ENCODE assay signal across 16 mouse cellular contexts in the genomic region with DNA sequence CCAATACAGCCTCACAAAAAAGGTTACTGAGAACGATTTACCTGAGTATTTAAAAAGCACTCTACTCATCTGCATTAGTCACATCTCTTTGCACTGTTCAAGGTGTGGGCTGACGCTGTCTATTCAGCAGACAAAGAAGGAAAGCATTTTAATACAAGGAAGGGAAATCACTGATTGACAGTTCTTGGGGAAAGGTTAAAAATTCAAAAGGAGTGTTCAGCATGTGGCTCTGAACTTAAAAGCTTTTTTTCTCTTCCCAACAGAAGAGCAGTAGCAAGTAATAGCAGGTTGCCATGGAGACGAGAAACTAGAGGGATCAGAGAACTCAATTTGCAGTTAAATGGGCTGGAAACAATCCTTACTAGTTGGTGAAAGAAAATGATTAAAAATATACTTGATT.
A peak's percentile ranks its signal among the peaks of the same experiment; 100 is the strongest.
DNase-seq lines count a peak whose midpoint lies in the region; ATAC-seq and TF ChIP-seq lines count a peak whose summit lies in the region.
"Had no signal": no experiment of that assay in that cellular context is flagged by ENCODE, and none has a peak within 500 bp of the region (broad histone marks: within the 10 kb centered on the region; RNA-seq: fewer than 3 reads in every experiment).

No protein-coding gene starts in this region.

- peak; percentile 76 for ATAC-seq in forebrain, embryonic 13.5 days
- peak; percentile 77 for ATAC-seq in midbrain, embryonic 15.5 days (replicated peaks)
- no peak for ATAC-seq in kidney, embryonic 16.5 days (ENCODE audit: low FRiP score, low TSS enrichment)
- ATAC-seq: inflammation-experienced regulatory T-cells, adult 6 months had no signal

- peak; percentile 44 for DNase-seq in layer of hippocampus, adult 9-11 months
- no peak for DNase-seq in layer of hippocampus, postnatal 25 days (ENCODE audit: extremely low spot score in 1 of 2, low spot score in 1 of 2)
- peak; percentile 93 for DNase-seq in brain, embryonic 14.5 days (ENCODE audit: low read depth)
- no peak for DNase-seq in spleen, adult 12 weeks (ENCODE audit: low spot score)
- no peak for DNase-seq in cerebellum, postnatal 10 days
- DNase-seq: adrenal gland, postnatal 25 days; cerebellum, adult 11-12 months; lung, adult 2 months; right cerebral cortex, postnatal 4 days had no signal

- no peak for TF ChIP-seq CTCF in brain, embryonic 14.5 days (IDR thresholded peaks at IDR 0.05; ENCODE audit: borderline replicate concordance, extremely low read depth, insufficient read depth, insufficient read length)

- H3K4me1 ChIP-seq in forebrain, embryonic 13.5 days: peaks cover 51% of the 10 kb centered on the region
- peaks cover 44% of the 10 kb centered on the region for H3K4me1 ChIP-seq in midbrain, embryonic 15.5 days
- peaks cover 10% of the 10 kb centered on the region; the same call in 1 of the 2 replicates for H3K4me1 ChIP-seq in kidney, embryonic 16.5 days (ENCODE audit: insufficient read depth, low read length)
- H3K4me1 ChIP-seq: embryonic facial prominence, embryonic 13.5 days; megakaryocyte, embryonic 14.5 days had no signal

- no peak overlapping the region for H3K4me3 ChIP-seq in forebrain, embryonic 13.5 days
- no peak overlapping the region for H3K4me3 ChIP-seq in midbrain, embryonic 15.5 days
- H3K4me3 ChIP-seq in kidney, embryonic 16.5 days (ENCODE audit: low read length): no peak overlapping the region
- H3K4me3 ChIP-seq: embryonic facial prominence, embryonic 13.5 days; megakaryocyte, embryonic 14.5 days had no signal

- H3K9ac ChIP-seq in forebrain, embryonic 13.5 days: no peak overlapping the region
- H3K9ac ChIP-seq in midbrain, embryonic 15.5 days: no peak overlapping the region
- H3K9ac ChIP-seq in kidney, embryonic 16.5 days (replicated peaks; ENCODE audit: low read length): no peak overlapping the region
- H3K9ac ChIP-seq: embryonic facial prominence, embryonic 13.5 days had no signal

- H3K27ac ChIP-seq in forebrain, embryonic 13.5 days: peak overlapping the region; percentile 65
- peak overlapping the region; percentile 85 for H3K27ac ChIP-seq in midbrain, embryonic 15.5 days
- H3K27ac ChIP-seq in kidney, embryonic 16.5 days (ENCODE audit: low read length): no peak overlapping the region
- H3K27ac ChIP-seq: embryonic facial prominence, embryonic 13.5 days had no signal

- no peaks in the 10 kb centered on the region for H3K9me3 ChIP-seq in forebrain, embryonic 13.5 days (replicated peaks)
- H3K9me3 ChIP-seq in midbrain, embryonic 15.5 days: no peaks in the 10 kb centered on the region
- H3K9me3 ChIP-seq in kidney, embryonic 16.5 days (ENCODE audit: low read length): no peaks in the 10 kb centered on the region
- H3K9me3 ChIP-seq: embryonic facial prominence, embryonic 13.5 days; megakaryocyte, embryonic 14.5 days had no signal

- H3K4me2 ChIP-seq in forebrain, embryonic 13.5 days: 0 out of 2 replicates have a peak overlapping the region, but pooled peaks have one; percentile 5
- no peak overlapping the region for H3K4me2 ChIP-seq in midbrain, embryonic 15.5 days
- no peak overlapping the region for H3K4me2 ChIP-seq in kidney, embryonic 16.5 days (replicated peaks; ENCODE audit: low read depth, low read length)
- H3K4me2 ChIP-seq: embryonic facial prominence, embryonic 13.5 days; heart, embryonic 11.5 days had no signal

- H3K36me3 ChIP-seq in forebrain, embryonic 13.5 days (ENCODE audit: poor library complexity, severe bottlenecking): 0 out of 2 replicates have a peak, but pooled peaks cover 7% of the 10 kb centered on the region
- H3K36me3 ChIP-seq in midbrain, embryonic 15.5 days (replicated peaks): no peaks in the 10 kb centered on the region
- 0 out of 2 replicates have a peak, but pooled peaks cover 3% of the 10 kb centered on the region for H3K36me3 ChIP-seq in kidney, embryonic 16.5 days (ENCODE audit: insufficient read depth, low read length)
- H3K36me3 ChIP-seq: embryonic facial prominence, embryonic 13.5 days had no signal

- 4% methylated on average over 3 of the region's 3 CpGs for WGBS in forebrain, embryonic 13.5 days
- 8% methylated on average over 3 of the region's 3 CpGs for WGBS in midbrain, embryonic 15.5 days
- 55% methylated on average over 3 of the region's 3 CpGs for whole genome bisulfite sequencing in kidney, embryonic 16.5 days

- H3K27me3 ChIP-seq in forebrain, embryonic 13.5 days: no peaks in the 10 kb centered on the region
- no peaks in the 10 kb centered on the region for H3K27me3 ChIP-seq in midbrain, embryonic 15.5 days (replicated peaks)
- H3K27me3 ChIP-seq in kidney, embryonic 16.5 days (ENCODE audit: insufficient read depth, low read length): no peaks in the 10 kb centered on the region
- H3K27me3 ChIP-seq: embryonic facial prominence, embryonic 13.5 days; megakaryocyte, embryonic 14.5 days had no signal

- no peak for TF ChIP-seq POLR2A in brain, embryonic 14.5 days (IDR thresholded peaks at IDR 0.05; ENCODE audit: borderline replicate concordance, extremely low read depth, insufficient read depth, insufficient read length, poor library complexity, severe bottlenecking)

Comparison
In these comparisons a context has a peak if more than half of its experiments do, and no peak if none do; other contexts are left out.
1. DNase-seq: peak in layer of hippocampus, adult 9-11 months (single experiment) and brain, embryonic 14.5 days (single experiment); none in layer of hippocampus, postnatal 25 days (0 of 2), spleen, adult 12 weeks (single experiment) and cerebellum, postnatal 10 days (0 of 2).